Mouse (Mus musculus) 416B (cell line): Measurements from ENCODE around the gene E130308A19Rik.

Experiments used
- DNase-seq: peaks from one replicate; pipeline ENCODE4 v3.0.0; 2011; ENCODE audit warnings: low read depth

Gene E130308A19Rik

DNA sequence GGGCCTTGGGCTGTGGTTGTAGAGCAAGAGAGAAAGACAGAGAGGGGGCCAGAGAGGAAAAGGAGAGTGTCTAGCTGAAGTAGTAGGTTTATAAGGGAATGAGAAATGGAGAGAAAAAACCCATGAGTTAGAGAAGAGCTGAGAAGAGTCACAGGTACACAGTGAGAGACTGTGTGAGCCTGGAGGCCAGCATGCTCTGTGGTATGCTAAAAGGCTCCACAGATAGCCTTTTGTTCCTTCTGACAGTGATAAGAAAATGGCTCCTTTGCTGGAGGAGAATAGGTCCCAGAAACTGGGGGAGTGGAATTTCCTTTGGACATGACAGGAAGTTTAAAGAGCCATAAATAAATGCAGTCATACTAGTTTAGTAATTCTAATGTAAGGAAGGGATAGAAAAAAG is 13.2 kb downstream of the E130308A19Rik start:
- DNase-seq = no peak

GRCm38 (mm10) chr4:59640720-59641119 is 14.7 kb downstream of the E130308A19Rik start:
- no peak for DNase-seq

GRCm38 (mm10) chr4:59642039-59642438 is 16.0 kb downstream of the E130308A19Rik start:
- peak; percentile 29 for DNase-seq

DNA sequence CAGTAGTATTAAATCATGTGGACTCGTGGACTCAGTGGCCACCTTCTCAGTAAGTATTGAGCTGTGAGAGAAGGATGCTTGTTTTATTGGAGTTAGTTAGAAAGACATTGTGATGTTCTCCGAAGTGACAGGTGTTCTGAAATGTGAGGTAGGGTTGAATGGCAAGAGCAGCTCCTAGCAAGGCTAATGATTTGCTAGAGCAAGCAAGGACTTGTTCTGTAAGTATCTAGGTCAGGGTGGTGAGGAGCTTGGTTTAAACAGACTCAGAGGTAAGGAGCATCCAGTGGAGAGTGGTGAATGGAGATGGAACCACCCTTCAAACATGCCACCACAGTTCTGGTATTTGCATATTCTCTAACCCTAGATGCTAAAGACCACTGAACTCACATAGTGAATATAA is 16.6 kb downstream of the E130308A19Rik start:
- DNase-seq = no peak

GRCm38 (mm10) chr4:59644431-59644830 is 18.4 kb downstream of the E130308A19Rik start:
- DNase-seq = no peak

DNA sequence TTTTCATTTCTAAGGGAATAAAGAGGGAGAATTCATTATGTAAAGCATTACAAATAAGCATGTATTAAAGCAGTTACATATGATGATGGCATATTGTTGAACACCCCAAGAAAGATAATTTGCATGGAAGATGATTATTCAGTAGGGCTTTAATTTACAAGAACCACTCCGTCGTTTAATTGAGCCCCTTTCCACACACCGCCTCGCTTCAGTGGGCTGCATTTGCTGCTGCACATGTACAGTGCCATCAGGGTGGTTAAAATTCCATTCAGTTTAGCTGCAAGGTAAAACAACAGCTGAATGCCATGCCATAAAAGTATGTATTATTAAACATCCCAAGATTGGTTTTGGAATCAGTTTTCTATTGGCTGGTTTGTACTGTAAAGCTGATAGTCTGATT is 19.0 kb downstream of the E130308A19Rik start:
- no peak for DNase-seq

DNA sequence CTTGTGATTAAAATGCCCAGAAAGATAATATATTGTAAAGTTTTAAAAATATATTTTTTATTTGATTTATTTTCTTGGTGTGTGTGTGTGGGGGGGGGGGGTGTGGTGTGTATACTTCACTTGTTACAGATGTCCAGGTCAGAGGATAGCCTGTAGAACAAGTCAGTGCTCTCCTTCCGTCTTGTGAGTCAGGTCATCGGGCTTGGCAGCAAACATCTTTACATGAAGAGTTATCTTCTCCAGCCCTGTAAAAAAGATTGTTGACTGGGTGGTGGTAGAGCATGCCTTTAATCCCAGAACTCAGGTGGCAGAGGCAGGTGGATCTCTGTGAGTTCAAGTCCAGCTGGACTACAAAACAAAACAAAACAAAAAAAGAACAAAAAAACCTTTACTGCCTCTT is 19.6 kb downstream of the E130308A19Rik start:
- DNase-seq = no peak

DNA sequence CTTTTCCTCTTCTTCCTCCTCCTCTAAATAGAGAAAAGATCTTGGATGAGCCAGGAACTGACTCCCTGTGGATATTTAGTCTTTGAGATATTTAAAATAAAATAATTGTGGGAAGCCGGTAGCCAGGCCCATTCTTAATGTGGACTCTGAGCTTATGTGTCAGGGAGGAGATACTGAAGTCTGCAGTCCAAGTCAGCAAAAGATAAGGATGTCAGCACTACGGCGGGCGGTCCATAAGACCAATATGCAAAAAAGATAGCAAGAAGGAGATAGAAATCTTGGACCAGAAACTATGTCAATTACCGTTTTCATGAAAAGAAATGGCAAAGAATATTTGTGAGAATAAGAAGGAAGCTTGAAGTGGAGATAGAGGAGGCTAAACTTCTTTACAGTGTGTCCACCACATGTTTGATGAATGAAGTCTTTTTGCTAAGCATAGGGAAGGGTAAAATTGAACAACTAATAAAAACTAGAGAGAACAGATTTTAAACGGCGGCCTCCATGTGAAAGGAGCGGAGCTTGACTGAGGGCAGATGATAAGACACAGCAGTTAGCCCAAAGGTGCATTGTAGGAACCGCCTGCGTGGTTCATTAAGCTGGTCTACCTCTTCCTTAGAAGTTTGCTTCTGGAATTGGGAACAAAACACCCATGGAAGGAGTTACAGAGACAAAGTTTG is 20.1 kb downstream of the E130308A19Rik start:
- no peak for DNase-seq

- no peak for DNase-seq
Observed at GRCm38 (mm10) chr4:59649119-59649518, 23.1 kb downstream of the E130308A19Rik start.

DNA sequence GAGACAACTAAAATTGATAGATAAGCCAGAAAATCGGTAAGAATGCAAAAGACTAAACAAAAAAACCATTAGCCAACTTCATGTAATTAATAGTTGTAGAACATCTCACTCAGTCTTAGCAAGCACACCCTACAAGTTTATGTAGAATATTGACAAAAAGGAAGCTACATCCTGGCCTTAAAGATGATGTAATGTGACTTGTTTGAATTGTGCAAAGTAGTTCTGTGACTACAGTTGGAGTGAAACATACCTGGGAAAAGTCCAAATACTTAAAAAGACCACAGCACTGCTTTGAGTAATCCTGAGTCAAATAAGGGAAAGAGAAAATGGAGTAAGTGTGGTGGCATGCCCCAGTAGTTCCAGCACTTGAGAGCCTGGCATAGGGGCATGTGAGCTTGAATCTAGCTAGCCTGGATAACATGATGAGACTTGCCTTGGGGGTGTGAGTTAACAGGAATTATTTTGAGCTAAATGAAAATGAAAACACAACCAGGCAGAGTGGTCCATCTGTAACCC is 26.2 kb downstream of the E130308A19Rik start:
- DNase-seq = no peak

GRCm38 (mm10) chr4:59656061-59656642 is 30.1 kb downstream of the E130308A19Rik start:
- no peak for DNase-seq

- DNase-seq = no peak
Observed at GRCm38 (mm10) chr4:59662163-59662562, 36.2 kb downstream of the E130308A19Rik start.

DNA sequence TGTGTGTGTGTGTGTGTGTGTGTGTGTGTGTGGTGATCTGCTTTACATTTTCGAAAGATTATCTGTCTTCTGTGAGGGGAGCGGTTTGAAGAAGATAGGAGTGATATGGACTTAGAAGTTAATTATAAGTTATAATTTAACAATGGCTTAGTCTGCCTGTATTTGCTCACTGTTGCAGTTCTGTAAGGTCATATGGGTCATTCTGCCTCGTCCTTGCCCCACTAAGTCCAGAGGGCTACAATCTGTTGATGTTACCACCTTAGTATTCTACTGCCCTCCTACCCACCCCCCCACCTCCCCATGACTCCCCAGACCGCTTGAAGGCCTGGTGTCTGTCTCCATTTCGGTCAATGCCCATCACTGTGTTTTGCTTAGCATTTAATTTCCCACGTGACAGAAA is 37.4 kb downstream of the E130308A19Rik start:
- no peak for DNase-seq

- DNase-seq = no peak
Observed at GRCm38 (mm10) chr4:59666550-59667317, 40.7 kb downstream of the E130308A19Rik start.

DNA sequence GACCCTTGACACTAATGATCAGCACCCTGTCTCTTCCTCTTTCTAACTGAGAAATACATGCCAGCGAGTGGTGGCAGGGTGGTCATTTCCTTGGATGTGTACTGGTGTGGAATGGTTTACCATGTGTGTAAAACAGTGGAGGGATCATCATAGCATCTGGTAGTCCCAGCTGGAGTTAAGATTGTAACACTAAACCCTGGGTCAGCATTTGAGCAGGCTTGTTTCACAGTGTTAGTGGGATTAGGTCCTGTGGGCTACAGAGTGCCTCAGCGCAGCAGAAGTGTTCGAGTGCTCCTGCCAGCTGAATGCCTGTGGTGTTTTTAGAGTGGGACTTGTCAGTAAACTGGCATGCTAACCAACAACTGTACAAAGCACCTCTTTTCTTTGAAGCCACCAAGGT is 42.0 kb downstream of the E130308A19Rik start:
- no peak for DNase-seq

GRCm38 (mm10) chr4:59669131-59669530 is 43.1 kb downstream of the E130308A19Rik start:
- no peak for DNase-seq

- no peak for DNase-seq
Observed at GRCm38 (mm10) chr4:59670015-59670414, 44.0 kb downstream of the E130308A19Rik start.

GRCm38 (mm10) chr4:59673423-59674117 is 47.6 kb downstream of the E130308A19Rik start:
- no peak for DNase-seq

DNA sequence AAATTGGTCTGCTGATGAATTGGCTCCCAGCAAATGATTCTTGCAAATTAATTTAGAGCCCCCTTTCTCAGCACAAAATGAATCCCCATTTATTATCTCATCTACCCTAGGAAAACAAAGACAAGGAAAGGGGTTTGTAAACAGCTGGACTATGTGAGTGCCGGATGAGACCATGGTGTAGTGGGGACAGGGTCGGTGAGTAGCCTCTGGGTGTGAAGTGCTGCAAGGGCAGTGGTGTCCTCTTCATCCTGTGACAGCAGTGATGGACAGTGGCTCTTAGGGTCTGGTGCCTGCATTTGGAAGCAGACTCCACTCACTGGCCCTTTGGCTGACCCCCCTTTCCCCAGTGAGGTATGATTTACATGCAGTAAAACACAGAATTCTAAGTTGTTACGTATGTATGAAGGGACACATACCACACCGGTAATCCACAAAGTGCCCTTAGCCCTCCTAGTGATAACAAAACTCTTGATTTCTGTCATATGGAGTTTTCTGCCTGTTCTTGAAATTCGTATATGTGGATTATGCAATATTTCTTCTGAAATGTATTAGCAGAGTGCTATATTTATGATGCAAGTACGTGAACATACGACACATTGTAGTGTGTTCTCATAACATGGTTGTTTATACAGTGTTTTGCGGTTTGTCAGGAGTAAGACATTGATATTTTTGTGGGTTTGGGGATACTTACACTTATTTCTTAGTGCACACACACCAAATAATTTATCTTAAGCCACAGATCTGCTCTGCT is 49.1 kb downstream of the E130308A19Rik start:
- DNase-seq = no peak

DNA sequence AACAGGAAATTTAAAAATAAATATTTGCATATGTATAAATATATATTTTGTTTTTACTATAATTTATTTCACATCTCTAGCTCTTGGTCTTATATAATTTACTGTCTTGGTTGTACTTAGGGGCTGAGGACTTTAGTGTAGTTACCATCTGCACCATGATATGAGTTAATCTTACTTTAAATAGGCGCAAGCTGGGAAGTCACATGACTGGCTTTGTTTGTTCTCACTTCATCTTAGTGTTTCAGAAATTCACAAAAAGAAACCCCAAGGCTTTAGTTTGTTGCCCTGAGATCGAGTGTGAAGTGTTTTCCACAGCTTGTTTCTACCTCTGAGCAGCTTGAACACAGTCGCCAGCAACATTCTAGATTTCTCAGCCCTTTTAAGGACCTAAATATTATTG is 49.7 kb downstream of the E130308A19Rik start:
- DNase-seq = no peak

DNA sequence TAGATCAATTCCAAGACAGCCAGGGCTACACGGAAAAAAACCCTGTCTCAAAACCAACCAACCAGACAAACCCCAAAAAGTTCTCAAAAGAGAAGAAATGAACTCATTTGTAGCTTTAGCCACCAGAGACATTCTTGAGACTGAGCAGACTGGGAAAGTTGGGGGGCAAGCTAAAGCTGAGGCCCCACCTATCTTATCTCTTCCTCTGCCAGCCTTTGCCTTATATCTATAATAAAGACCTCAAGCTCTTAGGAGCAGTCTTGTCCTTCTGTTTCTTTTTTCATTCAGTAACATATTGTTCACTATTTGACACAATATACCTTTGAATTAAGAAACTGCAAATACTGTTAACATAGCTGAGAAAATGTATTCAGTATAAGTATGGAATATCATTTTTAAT is 55.4 kb downstream of the E130308A19Rik start:
- DNase-seq = no peak

GRCm38 (mm10) chr4:59682491-59682890 is 56.5 kb downstream of the E130308A19Rik start:
- DNase-seq = peak; percentile 31
